Mouse (Mus musculus) WW6 (cell line): ENCODE results near the gene Cep19.

Experiments used
- DNase-seq: peaks from one replicate; pipeline ENCODE4 v3.0.0-alpha.2; 2013; ENCODE audit warnings: low read depth, low spot score

Gene Cep19

DNA sequence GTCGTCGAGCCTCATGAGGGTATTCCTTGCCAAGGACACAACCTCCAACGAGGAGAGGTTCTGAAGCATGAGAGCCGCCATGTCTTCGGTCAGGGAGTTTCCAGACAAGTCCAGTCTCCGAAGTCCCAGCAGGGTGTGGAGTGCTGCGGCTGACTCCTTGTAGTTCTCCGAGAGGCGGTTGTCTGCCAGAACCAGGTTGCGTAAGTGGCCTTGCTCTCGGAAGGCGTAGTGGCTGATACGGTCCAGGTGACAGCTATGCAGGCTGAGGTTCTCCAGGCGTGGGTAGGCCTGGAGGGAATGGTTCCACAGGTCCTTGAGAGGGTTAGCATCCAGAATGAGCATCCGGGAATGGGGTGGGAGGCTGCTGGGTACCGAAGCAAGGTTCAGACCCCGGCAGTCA, 45.0 kb downstream of the Cep19 start:
- no peak for DNase-seq

DNA sequence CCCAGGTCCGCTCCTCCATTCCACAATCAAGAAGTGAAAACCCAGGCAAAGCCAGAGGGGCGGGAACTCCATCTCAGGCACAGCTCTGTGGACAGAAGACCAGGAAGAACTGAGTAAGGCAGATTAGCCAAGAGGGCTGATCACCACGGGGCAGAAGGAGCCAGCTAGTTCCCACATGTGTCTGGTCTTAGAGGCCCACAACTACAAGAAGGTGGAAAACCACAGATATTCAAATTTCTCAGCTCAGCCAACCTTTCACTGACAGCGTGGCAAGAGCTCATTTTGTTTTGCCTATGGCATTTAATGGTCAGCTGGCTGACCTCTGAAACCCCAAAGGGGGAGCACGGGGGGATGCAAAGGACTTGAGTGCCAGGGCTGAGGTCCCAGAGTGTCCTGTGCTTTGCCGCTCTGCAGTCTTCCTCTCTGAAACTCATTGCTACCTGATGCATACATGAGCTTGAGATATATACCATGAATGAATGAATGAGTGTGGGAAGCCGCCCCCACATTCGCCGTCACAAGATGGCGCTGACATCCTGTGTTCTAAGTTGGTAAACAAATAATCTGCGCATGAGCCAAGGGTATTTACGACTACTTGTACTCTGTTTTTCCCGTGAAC, 48.1 kb downstream of the Cep19 start:
- no peak for DNase-seq

- no peak for DNase-seq
Observed at GRCm38 (mm10) chr16:32153976-32154375, 54.4 kb downstream of the Cep19 start.

GRCm38 (mm10) chr16:32154437-32154836, 54.8 kb downstream of the Cep19 start:
- DNase-seq: no peak

- DNase-seq: no peak
Observed at GRCm38 (mm10) chr16:32156719-32157118, 57.1 kb downstream of the Cep19 start.

DNA sequence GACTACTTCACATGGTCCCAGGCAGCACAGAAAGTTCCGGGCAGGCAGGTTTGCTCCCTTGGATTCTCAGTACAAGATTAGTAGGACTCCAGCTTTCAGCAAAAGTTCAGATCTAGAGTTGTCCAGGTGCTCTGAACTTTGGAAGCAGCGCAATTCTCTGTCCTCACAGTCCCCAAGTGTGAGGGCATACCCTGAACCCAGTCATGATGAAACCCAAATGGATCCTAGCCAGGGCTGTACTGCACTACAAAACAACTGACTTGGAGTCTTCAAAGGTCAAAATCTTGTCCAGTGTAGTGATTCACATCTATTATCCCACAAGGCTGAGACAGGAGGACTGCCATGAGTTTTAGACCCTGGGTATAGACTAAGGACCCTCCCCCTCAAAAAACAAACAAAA, 57.8 kb downstream of the Cep19 start:
- no peak for DNase-seq
